In genomic region chr12:71616121-71616520, GRCm38 (mm10) we compare ENCODE assay signal across 25 mouse cellular contexts.
DNase-seq lines count a peak whose midpoint lies in the region; ATAC-seq lines count a peak whose summit lies in the region.
"Had no signal": no experiment of that assay in that cellular context is flagged by ENCODE, and none has a peak within 500 bp of the region (broad histone marks: within the 10 kb centered on the region; RNA-seq: fewer than 3 reads in every experiment).

No protein-coding gene starts in this region.

- no peak overlapping the region for H3K9ac ChIP-seq in heart, embryonic 11.5 days (ENCODE audit: low read depth, low read length)
- H3K9ac ChIP-seq: embryonic facial prominence, embryonic 12.5 days; hindbrain, embryonic 14.5 days; midbrain, embryonic 15.5 days; stomach, embryonic 15.5 days had no signal

- H3K4me3 ChIP-seq in heart, embryonic 11.5 days (ENCODE audit: low read depth, low read length) = no peak overlapping the region
- H3K4me3 ChIP-seq: embryonic facial prominence, embryonic 12.5 days; midbrain, embryonic 15.5 days; stomach, embryonic 15.5 days had no signal

- 62% methylated on average over 4 of the region's 4 CpGs for WGBS in heart, embryonic 11.5 days (ENCODE audit: insufficient replicate concordance)

- H3K36me3 ChIP-seq in heart, embryonic 11.5 days (ENCODE audit: control insufficient read depth, insufficient read depth, low read length) = no peaks in the 10 kb centered on the region
- H3K36me3 ChIP-seq: embryonic facial prominence, embryonic 12.5 days; midbrain, embryonic 15.5 days; stomach, embryonic 15.5 days had no signal

- no peak for ATAC-seq in heart, embryonic 11.5 days (replicated peaks; ENCODE audit: insufficient number of reproducible peaks, low FRiP score, low TSS enrichment)
- ATAC-seq: activated CD4-positive, CD25-positive, alpha-beta regulatory T cell, adult 4 months; intestine, postnatal 0 days; midbrain, embryonic 15.5 days had no signal

- peaks cover 6% of the 10 kb centered on the region; the same call in 1 of the 2 replicates for H3K4me1 ChIP-seq in heart, embryonic 11.5 days (ENCODE audit: control insufficient read depth, insufficient read depth, low read length)
- H3K4me1 ChIP-seq: midbrain, embryonic 15.5 days had no signal

- DNase-seq in heart, adult 11 months = peak; percentile 83
- DNase-seq in heart, postnatal 4 days = peak; percentile 49
- DNase-seq in heart, postnatal 14 days = no peak
- peak; percentile 11 for DNase-seq in 3T3-L1 (ENCODE audit: low read depth, low spot score)
- DNase-seq in lung, postnatal 10 days = peak; percentile 80
- no peak for DNase-seq in T-cell, adult 2 months (ENCODE audit: low spot score)
- no peak for DNase-seq in adrenal gland, adult 8-10 months
- DNase-seq: adrenal gland, adult 2 months; cerebellum, adult 11 months; cerebellum, adult 9-11 months; embryo, embryonic 11 days; gastrocnemius, postnatal 36 days; kidney, adult 9 months; kidney, postnatal 10 days; layer of hippocampus, adult 9-11 months; liver; right cerebral cortex, postnatal 25 days; thymus, postnatal 14 days had no signal

- no peaks in the 10 kb centered on the region for H3K27me3 ChIP-seq in heart, embryonic 11.5 days (ENCODE audit: control insufficient read depth, insufficient read depth, low read length)
- H3K27me3 ChIP-seq: embryonic facial prominence, embryonic 12.5 days; midbrain, embryonic 15.5 days; stomach, embryonic 15.5 days had no signal

- H3K9me3 ChIP-seq in heart, embryonic 11.5 days (replicated peaks; ENCODE audit: control insufficient read depth, low read length) = no peaks in the 10 kb centered on the region
- H3K9me3 ChIP-seq: embryonic facial prominence, embryonic 12.5 days; midbrain, embryonic 15.5 days; stomach, embryonic 15.5 days had no signal

- H3K27ac ChIP-seq in heart, embryonic 11.5 days (ENCODE audit: low read depth, low read length) = no peak overlapping the region
- H3K27ac ChIP-seq: embryonic facial prominence, embryonic 12.5 days; hindbrain, embryonic 14.5 days; midbrain, embryonic 15.5 days; stomach, embryonic 15.5 days had no signal

- intact Hi-C loops in heart, postnatal 14 days (cut with DNase I) = no loop called here

- no peak overlapping the region for H3K4me2 ChIP-seq in heart, embryonic 11.5 days
- H3K4me2 ChIP-seq: embryonic facial prominence, embryonic 12.5 days; hindbrain, embryonic 14.5 days; midbrain, embryonic 15.5 days; stomach, embryonic 15.5 days had no signal

Comparison
In these comparisons a context has a peak if more than half of its experiments do, and no peak if none do; other contexts are left out.
1. DNase-seq: peak in heart, adult 11 months (single experiment), heart, postnatal 4 days (single experiment), 3T3-L1 (single experiment) and lung, postnatal 10 days (single experiment); none in heart, postnatal 14 days (0 of 2), T-cell, adult 2 months (single experiment) and adrenal gland, adult 8-10 months (single experiment).